Mouse (Mus musculus): ENCODE results near the gene Hivep1. TPM values are rescaled to one million over a fixed set of nuclear protein-coding genes. Genes with fewer than 3 reads are reported as not detected.
A peak's percentile ranks its signal among the peaks of the same experiment; 100 is the strongest.

Hivep1 gene
- total RNA-seq, 4 experiments from 2014 or later = 21.0 to 26.3 (median 25.3) TPM

DNA sequence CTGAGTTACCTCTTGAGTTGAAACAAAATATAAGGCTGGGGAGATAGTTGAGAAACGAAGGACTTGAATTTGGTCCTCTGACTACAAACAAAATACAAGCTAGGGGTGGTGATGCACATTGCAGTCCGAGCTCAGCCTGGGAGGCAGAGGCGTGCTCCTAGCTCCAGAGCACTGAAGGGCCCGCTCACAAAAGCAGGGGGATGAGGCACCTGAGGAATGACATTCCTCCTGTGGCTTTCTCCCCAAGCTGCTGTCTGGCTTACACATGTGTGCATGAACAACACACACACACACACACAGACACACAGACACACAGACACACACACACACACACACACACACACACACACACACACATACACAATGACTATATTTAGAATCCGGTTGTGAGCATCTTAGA is 60.9 kb downstream of the Hivep1 start:
- no peak for DNase-seq (ENCODE audit: low spot score)

DNA sequence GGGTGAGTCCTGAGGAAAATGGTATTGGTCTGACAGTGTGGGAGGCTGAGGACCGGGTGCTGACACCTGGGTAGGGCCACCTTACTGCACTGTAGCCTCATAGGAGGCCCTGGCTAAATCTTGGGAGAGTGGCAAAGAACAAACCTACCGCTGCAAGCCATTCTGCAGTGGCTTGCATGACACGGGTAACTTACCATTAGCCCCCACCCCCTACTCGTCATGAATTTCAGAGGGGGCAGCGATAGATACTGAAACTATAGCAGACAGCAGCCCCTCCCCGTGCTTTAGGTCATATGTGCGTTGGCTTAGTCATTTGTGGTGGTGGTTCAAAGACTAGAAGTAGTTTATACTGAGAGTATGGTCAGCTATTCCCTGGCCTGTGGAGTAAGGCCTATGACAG is 61.8 kb downstream of the Hivep1 start:
- DNase-seq (ENCODE audit: low spot score) = no peak

DNA sequence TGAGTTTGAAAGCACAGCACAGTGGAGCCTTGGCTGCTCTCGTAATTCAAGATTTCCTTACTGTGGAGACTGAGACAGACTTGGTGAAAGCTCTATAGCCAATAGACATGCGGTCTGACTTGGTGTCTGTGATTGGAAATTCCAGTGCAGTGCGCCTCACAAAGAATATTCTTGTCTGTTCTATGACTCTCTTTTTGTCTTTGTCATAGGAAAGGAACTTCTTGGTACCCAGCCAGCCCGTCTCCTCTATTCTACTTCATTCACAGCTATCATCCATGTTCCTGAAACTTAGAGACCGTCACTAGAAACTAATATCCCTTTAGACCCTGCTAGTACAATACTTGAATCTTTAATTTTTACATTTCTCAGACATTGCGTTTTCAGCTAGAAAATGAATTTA is 64.5 kb downstream of the Hivep1 start:
- DNase-seq (ENCODE audit: low spot score) = no peak

DNA sequence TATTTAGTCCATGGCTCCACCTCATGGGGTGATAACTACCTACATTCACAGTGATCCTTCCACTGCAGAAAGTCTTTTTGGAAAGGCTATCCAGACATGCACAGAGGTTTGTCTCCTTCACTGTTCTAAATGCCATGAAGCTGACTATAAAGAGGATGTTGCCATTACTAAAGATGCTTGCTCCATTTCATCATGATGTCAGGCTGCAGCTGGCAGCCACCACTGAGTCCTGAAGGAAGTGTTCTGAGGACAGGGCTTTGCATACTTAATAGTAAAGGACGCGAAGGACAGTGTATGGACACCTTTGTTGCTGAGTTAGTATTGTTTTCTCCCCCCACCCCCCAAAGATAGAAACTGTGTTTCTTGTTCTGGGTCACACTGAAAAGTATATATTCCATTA is 67.2 kb downstream of the Hivep1 start:
- no peak for DNase-seq (ENCODE audit: low spot score)

DNA sequence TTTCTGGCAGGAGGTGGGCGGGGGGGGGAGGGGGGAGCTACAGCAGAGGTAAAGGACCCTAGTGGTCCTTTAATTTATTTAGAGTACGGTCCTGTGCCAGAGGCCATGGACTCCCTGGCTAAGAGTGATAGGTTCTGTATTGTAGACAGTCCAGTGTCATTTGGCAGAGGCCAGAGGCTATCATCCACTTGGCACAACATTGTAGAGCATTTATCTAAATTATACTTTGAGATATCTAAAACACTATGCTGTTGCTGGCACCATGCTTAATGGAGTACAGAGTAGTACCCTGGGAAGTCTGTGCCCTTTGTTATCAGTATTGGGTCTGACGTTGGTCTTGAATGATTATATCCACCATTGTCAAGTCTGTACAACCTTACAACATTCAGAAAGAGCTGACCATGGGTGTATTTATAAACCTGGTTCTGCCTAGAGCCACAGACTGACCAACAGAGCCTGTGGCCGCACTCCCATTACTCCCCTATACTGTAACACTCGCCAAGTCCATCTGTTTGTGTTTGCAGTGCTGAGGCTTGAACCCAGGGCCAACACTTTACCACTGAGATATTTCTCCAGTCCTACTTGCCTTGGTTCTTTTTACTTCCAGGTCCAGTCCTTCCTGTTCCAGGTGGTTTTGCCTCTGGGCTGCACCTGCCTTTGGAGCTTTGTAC is 69.4 kb downstream of the Hivep1 start:
- no peak for DNase-seq (ENCODE audit: low spot score)

DNA sequence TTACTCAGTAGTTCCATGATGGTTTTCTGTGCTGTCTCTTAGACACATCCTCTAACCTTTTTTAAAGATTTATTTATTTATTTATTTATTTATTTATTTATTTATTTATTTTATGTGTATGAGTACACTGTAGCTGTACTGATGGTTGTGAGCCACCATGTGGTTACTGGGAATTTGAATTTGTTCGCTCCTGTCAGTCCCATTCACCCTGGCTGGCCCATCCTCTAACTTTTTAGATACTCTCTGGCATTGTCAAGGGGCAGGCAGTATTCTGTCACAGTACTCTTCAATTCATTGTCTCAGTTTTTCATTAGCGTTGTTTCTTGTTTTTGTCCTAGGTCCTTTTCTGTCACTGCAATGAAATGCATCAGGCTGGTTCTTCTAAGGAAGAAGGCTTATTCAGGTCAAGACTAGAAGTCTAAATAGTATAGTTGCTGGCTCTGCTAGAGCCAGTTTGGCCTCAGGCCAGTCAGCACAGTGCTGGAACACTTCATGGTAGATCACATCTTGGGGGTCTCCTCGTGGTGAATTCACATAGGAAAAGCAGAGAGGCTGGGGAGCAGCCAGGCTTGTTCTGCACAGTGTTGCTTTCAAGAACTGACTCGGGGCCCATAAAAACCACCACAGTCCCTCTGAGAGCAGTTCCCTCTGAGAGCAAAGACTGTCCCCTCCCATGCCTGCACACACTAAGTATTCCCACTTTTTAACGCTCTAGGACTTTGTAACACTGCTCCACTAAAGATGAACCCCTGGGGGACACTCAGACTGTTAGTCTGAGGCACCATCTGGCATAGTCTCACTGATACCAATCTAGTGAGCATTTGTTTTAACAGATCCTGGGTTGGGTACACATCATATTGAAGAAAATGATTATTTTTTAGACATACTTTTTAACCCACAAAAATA is 70.2 kb downstream of the Hivep1 start:
- DNase-seq (ENCODE audit: low spot score) = no peak

DNA sequence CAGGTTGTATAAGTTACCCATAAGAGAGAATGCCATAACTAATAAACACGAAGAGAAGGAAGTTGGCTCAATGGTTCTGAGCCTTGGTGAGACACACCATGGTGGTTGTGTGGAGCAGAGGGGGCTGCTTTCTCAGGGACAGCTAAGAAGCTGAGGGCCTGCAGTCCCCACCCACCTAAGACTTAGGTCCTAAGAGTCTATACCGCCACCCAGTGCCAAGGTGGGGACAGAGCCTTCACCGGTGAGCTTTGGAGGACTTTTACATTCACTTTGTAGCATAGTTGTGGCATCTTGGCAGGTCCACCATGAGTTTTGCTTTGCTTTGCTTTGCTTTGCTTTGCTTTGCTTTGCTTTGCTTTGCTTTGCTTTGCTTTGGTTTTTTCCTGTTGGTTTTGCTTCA is 92.8 kb downstream of the Hivep1 start:
- DNase-seq (ENCODE audit: low spot score) = no peak

DNA sequence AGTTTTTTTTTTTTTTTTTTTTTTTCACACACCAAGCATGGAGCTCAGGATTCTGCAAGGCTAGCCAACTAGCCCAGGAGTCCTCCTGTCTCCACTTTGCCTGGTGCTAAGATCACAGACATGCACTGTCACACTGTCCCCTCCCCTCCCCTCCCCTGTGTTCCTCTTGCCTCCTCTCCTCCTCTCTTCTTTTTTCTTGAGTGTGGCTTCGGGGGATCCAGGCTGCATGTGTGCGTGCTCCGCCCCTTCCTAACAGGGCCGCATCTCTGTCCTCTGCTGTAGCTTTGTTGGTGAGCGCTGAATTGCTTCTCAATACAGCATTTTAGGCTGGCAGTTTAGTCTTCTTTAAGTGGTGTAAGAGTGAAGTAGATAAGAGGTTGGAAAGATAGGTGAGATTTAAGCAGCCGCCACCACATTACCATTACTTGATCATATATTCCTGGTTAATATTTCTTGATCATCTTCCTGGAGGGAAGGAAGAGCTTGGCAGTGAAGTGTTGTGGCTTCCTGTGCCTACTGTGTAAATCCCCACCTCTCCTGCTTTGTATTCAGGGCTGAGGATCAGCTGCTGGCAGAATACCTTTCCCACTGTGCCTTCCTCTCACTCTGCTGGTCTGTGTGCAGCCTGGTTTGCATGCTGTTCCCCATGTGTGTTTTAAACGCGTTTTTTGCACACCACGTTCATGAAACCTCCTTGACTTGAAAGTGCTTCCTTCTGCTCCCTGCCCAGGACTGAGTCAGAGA is 97.7 kb downstream of the Hivep1 start:
- no peak for DNase-seq (ENCODE audit: low spot score)

DNA sequence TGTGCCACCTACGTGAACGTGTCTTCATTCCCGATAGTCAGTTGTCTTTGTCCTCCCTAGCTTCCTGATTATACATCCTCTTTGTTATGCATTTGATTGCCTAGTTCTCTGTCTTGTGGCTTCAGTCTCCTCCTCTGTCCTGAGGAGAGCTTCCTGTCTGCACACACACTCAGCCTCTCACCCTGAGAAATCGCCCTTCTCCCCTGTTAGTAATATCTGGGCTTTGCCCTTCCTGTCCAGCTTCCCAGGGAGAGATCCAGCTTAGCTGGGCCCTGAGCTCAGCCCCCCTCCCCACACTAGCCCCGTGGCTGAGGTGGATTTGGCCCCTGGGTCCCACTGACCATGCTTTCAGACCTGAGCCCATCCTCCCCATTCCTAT is 98.2 kb downstream of the Hivep1 start:
- no peak for DNase-seq (ENCODE audit: low spot score)

DNA sequence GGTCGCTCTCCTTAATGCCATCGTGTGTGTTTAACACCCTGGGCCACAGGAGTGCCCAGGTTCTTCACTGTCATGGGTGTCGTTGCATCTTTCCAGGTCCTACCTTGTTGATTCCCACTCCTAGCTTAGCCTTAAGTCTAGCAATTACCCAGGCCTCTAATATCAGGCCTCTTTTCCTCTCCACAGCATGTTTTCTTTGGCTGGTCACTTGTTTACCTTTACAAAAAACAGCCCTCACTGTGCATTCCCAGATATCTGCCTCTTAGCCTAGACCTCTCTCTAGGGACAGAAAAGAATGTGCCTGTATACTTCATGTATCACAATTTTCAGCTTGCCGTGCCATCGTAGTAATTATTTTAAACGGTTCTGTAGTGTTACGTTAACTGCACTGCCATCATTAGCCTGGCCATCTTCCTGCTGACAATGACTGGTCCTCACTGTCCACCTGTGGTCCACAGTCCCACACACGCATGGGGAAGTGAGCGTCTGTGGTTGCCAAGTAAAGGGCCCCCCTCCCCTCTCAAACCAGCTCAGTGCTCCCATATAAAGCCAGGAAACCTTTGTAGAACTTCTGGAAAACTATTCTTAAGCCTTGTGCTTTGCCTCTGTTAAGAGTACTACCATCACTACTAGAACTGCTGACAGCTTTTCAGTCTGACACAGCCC is 98.8 kb downstream of the Hivep1 start:
- DNase-seq (ENCODE audit: low spot score) = no peak

DNA sequence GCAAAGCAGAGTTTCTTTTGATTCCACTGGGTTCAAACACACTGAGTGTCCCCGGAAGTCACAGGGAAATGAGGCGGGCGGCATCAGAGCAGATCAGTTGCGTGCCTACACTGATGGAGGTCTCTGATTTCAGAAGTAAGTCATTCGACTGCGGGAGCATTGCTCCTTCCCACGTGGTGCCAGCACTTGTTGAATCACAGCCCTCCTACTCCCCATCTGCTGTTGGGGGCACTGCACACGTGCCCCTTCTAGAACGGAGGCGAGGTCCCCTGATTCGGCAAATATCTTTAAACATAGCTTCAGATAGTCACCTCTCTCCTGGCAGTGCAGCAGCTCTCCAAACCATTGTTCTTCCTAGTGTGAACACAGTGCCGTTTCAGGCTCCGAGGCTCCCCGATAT is 106.4 kb downstream of the Hivep1 start:
- DNase-seq (ENCODE audit: low spot score) = no peak

DNA sequence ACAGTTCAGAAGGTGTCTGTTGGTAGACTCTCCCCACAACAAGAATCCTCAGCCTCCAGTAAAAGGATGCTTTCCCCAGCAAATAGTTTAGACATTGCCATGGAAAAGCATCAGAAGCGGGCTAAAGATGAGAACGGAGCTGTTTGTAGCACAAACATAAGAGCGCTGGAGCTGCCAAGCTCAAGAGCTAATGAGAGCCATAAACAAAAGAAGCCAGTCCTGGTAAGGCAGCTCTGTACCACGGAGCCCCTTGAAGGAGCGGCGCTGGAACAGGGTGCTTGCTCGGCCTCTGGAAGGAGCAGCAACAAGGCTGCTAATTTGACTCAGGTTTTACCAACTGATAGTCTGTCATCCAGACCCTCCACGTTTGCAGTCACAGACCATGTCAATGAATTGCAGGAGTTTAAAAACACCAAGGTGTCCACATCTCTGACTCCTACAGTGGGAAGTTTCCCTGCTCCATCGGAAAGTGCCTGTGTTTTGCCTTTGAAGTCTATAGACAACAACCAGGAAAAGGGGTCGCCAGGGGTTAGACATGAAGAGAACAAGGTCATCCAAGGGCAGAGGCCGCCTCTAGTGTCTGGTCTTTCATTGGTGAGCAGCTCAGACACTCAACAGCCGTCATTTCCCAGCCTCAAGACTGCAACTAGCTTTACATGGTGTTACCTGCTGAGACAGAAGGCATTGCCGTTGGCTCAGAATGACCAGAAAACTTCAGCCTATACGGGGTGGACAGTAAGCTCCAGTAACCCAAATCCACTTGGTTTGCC is 107.8 kb downstream of the Hivep1 start:
- no peak for DNase-seq (ENCODE audit: low spot score)

DNA sequence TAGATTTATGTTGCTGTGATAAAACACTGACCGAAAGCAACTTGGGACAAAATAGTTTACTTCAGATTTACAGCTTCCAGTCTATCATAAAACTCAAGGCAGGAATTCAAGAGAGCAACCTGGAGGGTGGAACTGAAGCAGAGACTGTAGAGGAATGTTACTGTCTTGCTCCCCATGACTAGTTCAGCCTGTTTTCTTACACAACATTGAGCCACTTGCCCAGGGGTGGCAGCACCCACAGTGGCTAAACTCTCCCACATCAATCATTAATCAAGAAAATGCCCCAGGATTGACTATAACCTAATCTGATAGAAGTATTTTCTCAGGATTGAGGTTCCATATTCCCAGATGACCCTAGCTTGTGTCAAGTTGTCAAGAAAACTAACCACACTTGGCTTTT is 119.0 kb downstream of the Hivep1 start:
- no peak for DNase-seq (ENCODE audit: low spot score)

DNA sequence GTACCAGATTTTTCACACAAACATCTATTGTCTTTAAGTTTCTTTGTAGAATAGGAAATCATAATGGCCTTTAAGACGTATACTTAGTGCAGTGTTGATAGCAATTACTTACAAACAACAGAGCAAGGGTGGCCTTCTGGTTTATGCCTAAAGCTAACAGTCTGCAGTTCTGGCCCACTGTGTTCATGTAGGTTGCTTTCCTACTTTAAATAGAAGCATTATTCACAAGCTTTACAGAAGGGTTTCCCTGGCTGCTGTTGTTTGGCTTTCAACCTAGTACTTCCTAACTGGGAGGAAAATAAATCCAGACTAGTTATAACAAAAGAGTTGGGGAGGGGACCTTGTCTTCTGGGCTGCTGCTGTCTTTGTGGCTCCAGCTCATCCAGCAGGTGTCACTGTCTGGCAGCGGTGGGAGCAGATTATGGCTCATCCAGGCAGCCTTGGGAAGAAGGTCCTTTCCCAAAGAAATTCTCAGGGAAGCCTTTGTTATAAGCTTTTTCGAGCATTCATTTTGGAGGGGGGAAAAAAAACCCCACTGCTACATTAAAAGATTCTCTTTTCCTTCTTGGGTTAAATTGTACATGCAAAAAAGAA is 123.1 kb downstream of the Hivep1 start:
- DNase-seq (ENCODE audit: low spot score) = peak; percentile 7

DNA sequence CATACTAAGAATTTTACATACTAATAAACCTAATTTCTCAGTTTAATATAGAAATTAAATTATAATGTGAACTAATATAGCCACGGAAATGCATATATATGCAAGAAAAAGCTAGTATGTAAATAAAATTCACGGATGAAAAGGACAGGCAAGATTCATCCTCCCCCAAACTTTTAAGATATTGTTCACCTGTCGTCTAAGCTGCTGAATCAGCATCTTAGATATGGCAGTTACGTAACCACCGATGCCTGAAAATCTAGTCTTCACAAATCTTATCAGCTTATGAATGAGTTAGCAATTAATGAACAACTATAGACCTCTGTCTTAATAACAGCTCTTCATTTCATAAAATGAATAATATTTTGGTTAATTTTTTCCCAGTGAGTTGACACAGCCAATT is 130.8 kb downstream of the Hivep1 start:
- DNase-seq (ENCODE audit: low spot score) = no peak

DNA sequence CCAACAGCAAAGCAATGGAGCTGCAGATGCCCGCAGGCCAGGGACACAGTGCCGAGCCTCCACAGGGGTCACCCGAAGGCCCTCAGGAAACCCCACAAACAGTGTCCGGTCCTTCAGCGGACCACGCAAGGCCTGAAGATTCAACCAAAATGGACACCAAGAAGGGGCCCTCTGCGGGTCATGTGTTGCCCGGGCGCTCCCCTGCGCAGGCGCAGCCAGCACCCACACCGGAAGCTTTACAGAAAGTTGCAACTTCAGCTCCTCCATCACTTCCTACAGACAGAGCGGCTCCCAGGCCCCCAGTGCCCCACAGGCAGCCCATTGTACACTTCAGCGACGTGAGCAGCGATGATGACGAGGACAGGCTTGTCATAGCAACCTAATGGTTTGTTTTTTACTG is 132.3 kb downstream of the Hivep1 start:
- DNase-seq (ENCODE audit: low spot score) = no peak

DNA sequence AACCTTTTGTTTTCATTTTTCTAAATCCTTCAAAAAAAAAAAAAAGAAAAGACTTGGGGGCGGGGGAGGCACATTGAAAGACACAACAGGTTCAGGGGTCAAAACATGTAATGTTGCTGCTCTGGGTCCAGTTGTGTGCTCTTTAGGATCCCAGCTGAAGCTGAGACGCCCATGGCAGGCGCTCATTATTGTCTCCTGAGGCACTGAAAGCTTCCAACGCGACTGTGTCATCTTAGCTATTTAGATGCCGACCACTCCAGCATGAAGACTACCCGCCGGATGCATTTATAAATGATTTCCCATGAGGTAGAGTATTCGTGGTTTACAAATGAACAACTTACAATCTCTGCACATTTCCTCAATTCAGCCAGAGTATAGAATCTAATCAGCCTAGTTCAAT is 141.2 kb downstream of the Hivep1 start:
- DNase-seq (ENCODE audit: low spot score) = no peak

DNA sequence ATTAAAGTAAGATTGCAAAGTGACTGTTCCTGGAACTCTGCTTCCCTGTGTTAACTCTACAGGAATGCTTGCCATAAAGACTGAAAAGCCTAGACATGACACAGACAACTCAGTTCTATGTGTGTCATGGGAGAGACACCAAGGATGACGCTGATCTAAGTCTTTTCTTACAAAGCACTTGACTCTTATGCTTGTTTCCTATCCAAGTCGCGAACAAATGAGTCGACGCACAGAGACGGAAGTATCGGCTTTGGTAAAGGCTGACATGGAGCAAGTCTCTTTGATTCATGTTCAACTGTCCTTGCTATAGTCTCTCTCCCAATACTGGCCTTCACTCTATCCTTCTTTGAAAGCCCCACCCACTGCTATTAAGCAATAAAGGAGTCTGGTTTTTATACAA is 143.8 kb downstream of the Hivep1 start:
- DNase-seq (ENCODE audit: low spot score) = no peak

DNA sequence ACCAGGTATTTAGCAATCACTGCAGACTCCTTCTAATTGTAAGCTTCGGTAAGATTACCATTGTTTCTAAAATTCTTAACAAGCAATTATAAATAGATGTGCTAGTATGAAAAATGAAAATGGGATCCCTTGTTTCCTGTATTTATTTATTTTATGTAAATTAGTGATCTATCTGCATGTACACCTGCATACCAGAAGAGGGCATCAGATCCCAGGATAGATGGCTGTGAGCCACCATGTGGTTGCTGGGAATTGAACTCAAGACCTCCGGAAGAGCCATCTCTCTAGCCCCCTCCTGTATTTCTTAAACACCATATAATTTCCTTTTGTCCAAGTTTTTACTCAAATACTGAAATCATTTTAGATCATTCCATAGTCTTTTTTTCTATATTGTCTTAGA is 145.8 kb downstream of the Hivep1 start:
- no peak for DNase-seq (ENCODE audit: low spot score)

DNA sequence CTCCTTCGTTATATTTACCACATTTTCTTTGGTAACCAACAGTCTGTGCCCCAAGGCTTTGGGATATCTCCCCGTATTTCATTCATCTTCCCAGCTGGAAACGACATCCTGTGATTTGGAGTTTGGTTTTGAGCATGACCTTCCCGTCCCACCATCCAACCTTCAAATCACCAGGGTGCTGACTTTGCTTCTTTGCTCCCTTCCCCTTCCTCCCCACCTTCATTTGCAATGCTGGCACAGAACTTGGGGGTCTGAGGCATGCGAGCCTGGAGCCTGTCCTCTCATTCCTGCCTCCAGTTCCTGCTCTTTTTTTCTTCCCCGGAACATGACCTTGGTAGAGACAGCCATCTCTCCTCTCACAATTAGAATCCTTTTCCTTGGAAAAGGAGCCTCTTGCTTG is 161.7 kb downstream of the Hivep1 start:
- no peak for DNase-seq (ENCODE audit: low spot score)

DNA sequence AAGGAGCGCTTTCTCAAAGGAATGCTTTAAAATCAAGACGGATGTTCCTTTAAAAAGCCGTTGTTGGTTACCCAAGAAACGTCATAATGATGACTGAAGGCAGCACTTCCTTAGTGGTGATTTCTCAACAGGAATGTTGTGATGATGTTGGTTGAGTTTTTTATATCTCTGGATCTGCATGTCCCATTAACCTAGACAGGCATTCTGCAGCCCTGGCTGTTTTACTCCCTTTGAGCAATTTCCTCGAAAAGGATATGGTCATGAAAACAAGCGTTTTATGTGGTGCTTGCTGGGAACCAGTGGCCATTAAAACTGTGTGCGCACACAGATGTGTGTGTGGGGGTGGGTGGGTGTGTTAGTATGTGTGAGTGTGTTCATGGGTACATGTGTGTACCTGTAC is 170.6 kb downstream of the Hivep1 start:
- no peak for DNase-seq (ENCODE audit: low spot score)

Data from heart, adult 8-10 months (tissue).